In genomic region chr1:134454904-134455824, GRCm38 (mm10) we compare ENCODE assay signal across 7 mouse cellular contexts. TPM values are rescaled to one million over a fixed set of nuclear protein-coding genes. Genes with fewer than 3 reads are reported as not detected.
DNase-seq lines count a peak whose midpoint lies in the region; ATAC-seq lines count a peak whose summit lies in the region.

TSS of gene Klhl12 (plus strand) at chr1:134455531.

- no peaks in the 10 kb centered on the region for H3K4me1 ChIP-seq in embryonic facial prominence, embryonic 11.5 days (ENCODE audit: control insufficient read depth, insufficient read depth, low read length)
- H3K4me1 ChIP-seq in limb, embryonic 11.5 days (ENCODE audit: control insufficient read depth, insufficient read depth, low read length) = no peaks in the 10 kb centered on the region
- peaks cover 14% of the 10 kb centered on the region; the same call in 1 of the 2 replicates for H3K4me1 ChIP-seq in midbrain, embryonic 14.5 days (ENCODE audit: control insufficient read depth, insufficient read depth, low read length)

- H3K27ac ChIP-seq in embryonic facial prominence, embryonic 11.5 days (replicated peaks; ENCODE audit: low read depth, low read length) = peak within 1 kb of the TSS; percentile 58; the same call in 1 of the 2 replicates
- H3K27ac ChIP-seq in limb, embryonic 11.5 days (replicated peaks; ENCODE audit: low read depth, low read length) = no peak within 1 kb of the TSS
- H3K27ac ChIP-seq in midbrain, embryonic 14.5 days (replicated peaks; ENCODE audit: low read depth, low read length) = peak within 1 kb of the TSS; percentile 67; the same call in 1 of the 2 replicates

- H3K36me3 ChIP-seq in embryonic facial prominence, embryonic 11.5 days (replicated peaks; ENCODE audit: control insufficient read depth, insufficient read depth, low read depth, low read length) = no peaks in the 10 kb centered on the region
- H3K36me3 ChIP-seq in limb, embryonic 11.5 days (ENCODE audit: control insufficient read depth, insufficient read depth, low read length) = no peaks in the 10 kb centered on the region
- peaks cover 10% of the 10 kb centered on the region for H3K36me3 ChIP-seq in midbrain, embryonic 14.5 days (ENCODE audit: control insufficient read depth, insufficient read depth, low read length)

- peak within 1 kb of the TSS; percentile 96 for H3K4me3 ChIP-seq in embryonic facial prominence, embryonic 11.5 days (ENCODE audit: low read depth, low read length)
- H3K4me3 ChIP-seq in limb, embryonic 11.5 days (ENCODE audit: low read depth, low read length) = peak within 1 kb of the TSS; percentile 77
- peak within 1 kb of the TSS; percentile 96 for H3K4me3 ChIP-seq in midbrain, embryonic 14.5 days (replicated peaks; ENCODE audit: low read depth, low read length)

- H3K4me2 ChIP-seq in embryonic facial prominence, embryonic 11.5 days (ENCODE audit: low read depth, low read length) = peak within 1 kb of the TSS; percentile 54
- peak within 1 kb of the TSS; percentile 75 for H3K4me2 ChIP-seq in limb, embryonic 11.5 days (ENCODE audit: low read depth, severe bottlenecking)
- H3K4me2 ChIP-seq in midbrain, embryonic 14.5 days (ENCODE audit: low read length) = peak within 1 kb of the TSS; percentile 80

- ATAC-seq in embryonic facial prominence, embryonic 11.5 days (replicated peaks; ENCODE audit: insufficient number of reproducible peaks, low FRiP score, low TSS enrichment, low read depth) = peak; percentile 85
- ATAC-seq in limb, embryonic 11.5 days (ENCODE audit: insufficient number of reproducible peaks, low FRiP score, low TSS enrichment, low read depth) = peak; percentile 87
- ATAC-seq in midbrain, embryonic 14.5 days (ENCODE audit: low FRiP score, low TSS enrichment) = peak; percentile 90

- peak within 1 kb of the TSS; percentile 90 for H3K9ac ChIP-seq in embryonic facial prominence, embryonic 11.5 days (replicated peaks; ENCODE audit: low read length)
- peak within 1 kb of the TSS; percentile 83 for H3K9ac ChIP-seq in limb, embryonic 11.5 days (ENCODE audit: low read length)
- peak within 1 kb of the TSS; percentile 86 for H3K9ac ChIP-seq in midbrain, embryonic 14.5 days (replicated peaks; ENCODE audit: low read length)

- DNase-seq in adrenal gland, postnatal 14 days = peak; percentile 97
- peak; percentile 92 for DNase-seq in embryonic facial prominence, embryonic 11.5 days (ENCODE audit: low spot score)
- peak; percentile 99 for DNase-seq in heart, adult 11 months
- peak; percentile 99 for DNase-seq in kidney, adult 18-20 months
- DNase-seq in limb, embryonic 11.5 days (ENCODE audit: low spot score) = peak; percentile 99
- DNase-seq in midbrain, embryonic 14.5 days = peak; percentile 95
- peak; percentile 92 to 97 for DNase-seq in spleen, adult 18-20 months

- no peaks in the 10 kb centered on the region for H3K9me3 ChIP-seq in embryonic facial prominence, embryonic 11.5 days (replicated peaks; ENCODE audit: control insufficient read depth, low read length)
- no peaks in the 10 kb centered on the region for H3K9me3 ChIP-seq in limb, embryonic 11.5 days (ENCODE audit: control insufficient read depth, low read length)
- no peaks in the 10 kb centered on the region for H3K9me3 ChIP-seq in midbrain, embryonic 14.5 days (ENCODE audit: control insufficient read depth, low read length)

- WGBS in embryonic facial prominence, embryonic 11.5 days = 2% methylated on average over 58 of the region's 61 CpGs
- WGBS in limb, embryonic 11.5 days = 1% methylated on average over 61 of the region's 61 CpGs
- 1% methylated on average over 61 of the region's 61 CpGs for WGBS in midbrain, embryonic 14.5 days

- H3K27me3 ChIP-seq in embryonic facial prominence, embryonic 11.5 days (ENCODE audit: control insufficient read depth, insufficient read depth, low read length) = no peaks in the 10 kb centered on the region
- no peaks in the 10 kb centered on the region for H3K27me3 ChIP-seq in limb, embryonic 11.5 days (ENCODE audit: control insufficient read depth, insufficient read depth, low read length)
- H3K27me3 ChIP-seq in midbrain, embryonic 14.5 days (ENCODE audit: control insufficient read depth, insufficient read depth, low read length) = no peaks in the 10 kb centered on the region

RNA-seq across cellular contexts. Expression of gene Klhl12, which starts in this region (rescaled TPM):
- total RNA-seq in adrenal gland, postnatal 14 days (2021) = 18.6 and 19.5 TPM in 2 replicates
- 33.8 and 35.3 TPM in 2 replicates for polyA plus RNA-seq in embryonic facial prominence, embryonic 11.5 days (2014; fragmentation: Nextera tagmentation; extraction: Ambion mirVana)
- polyA plus RNA-seq in limb, embryonic 11.5 days (2014; fragmentation: Nextera tagmentation; extraction: Ambion mirVana) = 37.3 and 41.7 TPM in 2 replicates
- polyA plus RNA-seq in midbrain, embryonic 14.5 days (2014; fragmentation: Nextera tagmentation; extraction: Ambion mirVana) = 19.6 and 34.4 TPM in 2 replicates
